Mouse (Mus musculus) lung, postnatal 0 days (tissue): ENCODE results near the gene Omg.

Source experiments
- CTCF ChIP-seq: IDR thresholded peaks from 2 replicates; pipeline ENCODE4 v1.5.1; 2016; ENCODE audit warnings: antibody characterized with exemption, mild to moderate bottlenecking
- EP300 ChIP-seq: IDR thresholded peaks from 2 replicates; pipeline ENCODE4 v1.6.1; 2016; ENCODE audit warnings: antibody characterized with exemption, mild to moderate bottlenecking, control low read depth

DNA sequence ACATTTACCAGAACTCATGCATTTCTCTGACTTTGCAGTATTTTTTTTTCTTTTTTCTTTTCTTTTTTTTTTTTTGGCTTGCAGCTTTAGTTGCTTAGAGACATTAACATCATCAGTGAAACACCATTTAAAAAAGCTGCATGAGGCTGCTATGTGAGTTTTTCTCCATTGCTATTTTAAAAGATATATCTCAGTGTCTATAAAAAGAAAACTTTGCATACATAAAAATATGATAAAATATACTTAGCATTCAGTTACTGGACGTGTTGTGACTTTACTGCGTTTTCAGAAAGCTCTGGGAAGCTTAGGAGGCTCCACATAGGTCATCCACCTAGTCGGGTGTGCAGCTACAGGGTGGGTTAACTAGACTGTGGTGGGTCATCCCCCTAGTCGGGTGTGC, 44.0 kb downstream of the Omg start:
- TF ChIP-seq CTCF (no peak), EP300 (no peak)
